Comparison of ENCODE assay signal across 1 mouse cellular context in the genomic region with DNA sequence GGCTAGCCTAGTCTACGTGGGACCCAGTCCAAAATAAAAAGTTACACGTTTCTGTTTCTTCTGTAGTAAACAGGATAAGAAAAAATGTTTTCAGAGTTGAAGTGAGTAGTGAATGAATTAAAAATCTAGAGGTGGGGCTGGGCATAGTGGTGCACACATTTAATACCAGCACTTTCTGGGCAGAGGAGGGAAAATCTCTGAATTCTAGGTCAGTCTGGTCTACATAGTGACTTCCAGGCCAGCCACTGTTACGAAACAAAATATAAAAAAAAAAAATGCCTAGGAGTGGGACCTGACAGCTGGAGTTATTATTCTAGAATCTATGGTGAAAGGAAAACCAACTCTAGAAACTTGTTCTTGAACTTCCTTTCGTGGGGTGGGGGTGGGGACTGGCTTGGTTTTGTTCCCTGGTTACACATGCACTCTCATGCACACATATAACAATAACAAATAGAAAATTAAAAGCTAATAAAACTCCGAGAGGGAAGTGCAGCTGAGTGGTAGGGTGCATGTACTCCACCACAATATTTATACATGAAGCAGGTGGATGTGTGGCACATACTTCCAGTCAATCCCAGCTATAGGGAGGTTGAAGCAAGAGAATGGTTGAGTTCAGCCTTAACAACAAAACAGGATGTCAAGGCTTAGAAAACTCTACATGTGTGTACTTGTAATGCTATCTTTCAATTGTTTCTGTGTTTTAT.
TF ChIP-seq lines count a peak whose summit lies in the region.

No protein-coding gene starts in this region.

TF ChIP-seq in MEL, 35 proteins besides CTCF, POLR2A, EP300 and RAD21 (continued from another document):
- TF ChIP-seq CHD2 (IDR thresholded peaks at IDR 0.05; ENCODE audit: low read length) = no peak; the same call in 1 of the 2 replicates
- TF ChIP-seq MEF2A (IDR thresholded peaks at IDR 0.05; ENCODE audit: extremely low read depth, insufficient replicate concordance, low read depth, low read length, poor library complexity, severe bottlenecking) = no peak
- no peak for TF ChIP-seq ZKSCAN1 (IDR thresholded peaks at IDR 0.05; ENCODE audit: low read depth, low read length)
- TF ChIP-seq MYC (IDR thresholded peaks at IDR 0.05; ENCODE audit: low read depth, low read length) = peak; percentile 6; the same call in 1 of the 2 replicates
- TF ChIP-seq BHLHE40 (IDR thresholded peaks at IDR 0.05; ENCODE audit: borderline replicate concordance, low read depth, low read length) = peak; percentile 11; the same call in 1 of the 2 replicates
- TF ChIP-seq GATA1 (IDR thresholded peaks at IDR 0.05; ENCODE audit: low read depth, low read length) = no peak
- TF ChIP-seq KAT2A (conservative IDR thresholded peaks at IDR 0.05; ENCODE audit: low read depth, low read length) = 0 out of 2 replicates have a peak, but pooled peaks have one; percentile 4
- TF ChIP-seq JUND (IDR thresholded peaks at IDR 0.05; ENCODE audit: low read depth, low read length) = peak; percentile 26; the same call in 1 of the 2 replicates
- 0 out of 2 replicates have a peak, but pooled peaks have one; percentile 26 for TF ChIP-seq TBP (IDR thresholded peaks at IDR 0.05; ENCODE audit: low read depth, low read length)
- TF ChIP-seq GABPA (IDR thresholded peaks at IDR 0.05; ENCODE audit: low read depth, low read length) = no peak
- TF ChIP-seq E2F4 (IDR thresholded peaks at IDR 0.05; ENCODE audit: borderline replicate concordance, low read depth, low read length) = 0 out of 2 replicates have a peak, but pooled peaks have one; percentile 40
